Mouse (Mus musculus) bone marrow macrophage, adult 2 months (primary cell): ENCODE data around the gene Pde3b.

Experiments used
- CTCF ChIP-seq: IDR thresholded peaks from 2 replicates; pipeline ENCODE4 v1.5.1; 2012; ENCODE audit warnings: low read depth, mild to moderate bottlenecking, low read length, moderate library complexity
- POLR2A ChIP-seq: IDR thresholded peaks from 2 replicates; pipeline ENCODE4 v1.6.1; 2012; ENCODE audit warnings: mild to moderate bottlenecking, low read depth, low read length, borderline replicate concordance

DNA sequence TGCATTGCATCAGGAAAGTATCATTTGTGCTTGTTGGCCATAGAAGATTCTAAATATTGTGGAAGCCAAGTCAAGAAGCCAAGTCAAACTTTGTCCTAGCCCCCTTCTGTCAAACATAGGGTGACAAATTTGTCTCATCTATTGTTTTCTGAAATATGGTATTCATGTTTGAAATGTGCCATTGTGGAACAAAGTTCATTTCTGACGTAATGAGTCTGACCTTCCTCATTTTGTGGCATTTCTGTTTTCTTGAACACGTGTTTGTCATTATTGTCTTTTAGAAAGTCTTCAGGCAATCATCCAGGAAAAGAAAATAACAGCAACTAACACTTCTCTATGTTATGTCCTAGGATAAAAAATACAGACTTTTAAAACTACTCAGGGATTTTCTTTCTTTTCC is 46.6 kb downstream of the Pde3b start:
- TF ChIP-seq CTCF = no peak
- no peak for TF ChIP-seq POLR2A
